Mouse (Mus musculus): ENCODE measurements around the gene Gm10300. TPM values are rescaled to one million over a fixed set of nuclear protein-coding genes. Genes with fewer than 3 reads are reported as not detected.

Gm10300 gene
- polyA plus RNA-seq, 1 experiment, result not detected

DNA sequence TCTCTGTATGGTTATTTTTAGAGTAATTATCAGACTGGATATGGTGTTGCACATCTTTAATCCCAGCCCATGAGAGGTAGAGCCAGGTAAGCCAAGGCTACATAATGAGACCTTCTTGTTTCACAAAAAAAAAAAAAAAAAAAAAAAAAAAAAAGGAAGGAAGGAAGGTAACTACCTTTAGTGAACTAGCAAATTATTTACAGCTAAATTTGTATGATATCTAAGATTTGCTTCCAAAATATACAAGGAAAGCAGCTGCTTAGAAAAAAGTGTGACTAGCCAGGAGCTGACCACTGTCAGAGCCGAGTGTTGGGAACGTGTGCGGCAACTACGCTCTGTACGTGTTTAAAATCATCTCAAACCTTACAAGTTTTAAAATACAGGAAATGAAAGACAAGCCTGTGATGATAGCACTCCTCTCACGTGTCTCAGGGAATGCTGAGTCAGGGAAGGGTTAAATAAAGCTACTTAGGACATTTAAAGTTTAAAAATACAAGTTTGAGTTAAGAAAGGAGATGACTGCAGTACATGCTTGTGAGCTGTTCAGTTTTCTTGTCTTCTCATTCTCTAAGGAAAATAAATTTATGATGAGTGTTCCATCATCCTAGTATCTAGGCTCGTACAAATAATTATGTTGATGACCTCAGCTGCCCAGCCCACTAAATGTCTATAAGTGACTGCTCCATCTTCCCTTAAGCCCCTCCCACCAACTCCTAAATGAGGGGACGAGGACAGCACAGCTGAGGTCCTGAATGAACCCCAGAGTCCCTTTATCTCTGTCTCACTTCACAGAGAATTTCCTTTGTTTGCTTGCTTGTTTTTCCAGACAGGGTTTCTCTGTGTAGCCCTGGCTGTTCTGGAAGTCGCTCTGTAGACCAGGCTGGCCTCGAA lies 44.4 kb upstream of the Gm10300 start:
- no peak for TF ChIP-seq MYOD1 (IDR thresholded peaks at IDR 0.05; ENCODE audit: control insufficient read depth, insufficient read length, low read depth)
- H3K36me3 ChIP-seq (ENCODE audit: control insufficient read depth, insufficient read depth), result no peaks in the 10 kb centered on the region
- no peak overlapping the region for H3K4me3 ChIP-seq (ENCODE audit: insufficient read depth, poor library complexity, severe bottlenecking)
- peaks cover 1% of the 10 kb centered on the region for H3K79me3 ChIP-seq (ENCODE audit: low read depth)
- H3ac ChIP-seq (ENCODE audit: control insufficient read depth, insufficient read length, low read depth), result no peak overlapping the region
- H3K79me2 ChIP-seq (ENCODE audit: control insufficient read depth, insufficient read depth), result no peaks in the 10 kb centered on the region
- H3K27me3 ChIP-seq (ENCODE audit: control insufficient read depth, insufficient read depth, insufficient read length), result no peaks in the 10 kb centered on the region

DNA sequence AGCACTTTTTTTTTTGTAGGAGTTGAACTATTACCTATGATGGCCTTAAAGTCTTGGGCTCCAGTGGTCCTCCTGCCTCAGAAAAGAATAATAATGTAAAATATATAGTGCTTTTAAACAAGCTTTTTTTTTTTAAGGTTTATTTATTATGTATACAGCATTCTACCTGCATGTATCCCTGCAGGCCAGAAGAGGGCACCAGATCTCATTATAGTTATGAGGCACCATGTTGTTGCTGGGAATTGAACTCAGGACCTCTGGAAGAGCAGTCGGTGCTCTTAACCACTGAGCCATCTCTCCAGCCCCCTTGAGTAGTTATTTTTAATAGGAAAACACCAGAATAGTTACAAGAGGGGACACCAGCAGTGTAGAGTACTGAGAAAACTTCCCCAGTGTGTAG lies 41.3 kb upstream of the Gm10300 start:
- Histone ChIP-seq H3ac (ENCODE audit: control insufficient read depth, insufficient read length, low read depth) (no peak overlapping the region), H3K36me3 (ENCODE audit: control insufficient read depth, insufficient read depth) (no peaks in the 10 kb centered on the region), H3K27me3 (ENCODE audit: control insufficient read depth, insufficient read depth, insufficient read length) (no peaks in the 10 kb centered on the region), H3K79me2 (ENCODE audit: control insufficient read depth, insufficient read depth) (no peaks in the 10 kb centered on the region), H3K79me3 (ENCODE audit: low read depth) (peaks cover 4% of the 10 kb centered on the region), H3K4me3 (ENCODE audit: insufficient read depth, poor library complexity, severe bottlenecking) (no peak overlapping the region)
- TF ChIP-seq FOSL1 (IDR thresholded peaks at IDR 0.05; ENCODE audit: insufficient read depth, low read length, poor library complexity, severe bottlenecking) (no peak), MYOD1 (IDR thresholded peaks at IDR 0.05; ENCODE audit: control insufficient read depth, insufficient read length, low read depth) (no peak), MYOG (IDR thresholded peaks at IDR 0.05; ENCODE audit: control insufficient read depth, extremely low read depth, insufficient read length) (no peak), CEBPB (IDR thresholded peaks at IDR 0.05; ENCODE audit: low read depth) (no peak), MAX (IDR thresholded peaks at IDR 0.05) (no peak), USF1 (IDR thresholded peaks at IDR 0.05; ENCODE audit: low read depth) (no peak), CTCF (IDR thresholded peaks at IDR 0.05; ENCODE audit: control insufficient read depth, insufficient read depth, insufficient read length) (no peak)

DNA sequence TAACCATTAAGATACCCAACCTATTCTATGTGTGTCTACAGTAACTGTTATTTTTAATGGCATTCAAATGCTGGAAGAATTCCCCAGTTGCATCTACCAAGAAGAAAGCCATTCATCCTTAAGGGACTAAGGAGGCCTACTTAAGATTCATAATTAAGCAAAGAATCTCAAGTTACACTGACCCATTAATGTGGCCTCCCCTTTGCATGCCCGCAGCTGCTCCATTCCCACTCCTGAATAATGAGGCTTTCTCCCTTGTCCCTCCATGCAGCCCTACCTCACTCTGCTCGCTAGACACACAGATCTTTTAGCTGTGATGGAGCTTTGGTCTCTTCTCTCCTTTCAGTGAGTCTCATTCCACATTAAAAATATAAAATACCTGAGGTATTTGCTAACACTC lies 40.3 kb upstream of the Gm10300 start:
- TF ChIP-seq MYOD1 (IDR thresholded peaks at IDR 0.05; ENCODE audit: control insufficient read depth, insufficient read length, low read depth) (no peak), CEBPB (IDR thresholded peaks at IDR 0.05; ENCODE audit: low read depth) (no peak), FOSL1 (IDR thresholded peaks at IDR 0.05; ENCODE audit: insufficient read depth, low read length, poor library complexity, severe bottlenecking) (no peak), MAX (IDR thresholded peaks at IDR 0.05) (no peak), USF1 (IDR thresholded peaks at IDR 0.05; ENCODE audit: low read depth) (no peak), MYOG (IDR thresholded peaks at IDR 0.05; ENCODE audit: control insufficient read depth, extremely low read depth, insufficient read length) (no peak), CTCF (IDR thresholded peaks at IDR 0.05; ENCODE audit: control insufficient read depth, insufficient read depth, insufficient read length) (no peak)
- Histone ChIP-seq H3K79me3 (ENCODE audit: low read depth) (peaks cover 4% of the 10 kb centered on the region), H3K4me3 (ENCODE audit: insufficient read depth, poor library complexity, severe bottlenecking) (no peak overlapping the region), H3K79me2 (ENCODE audit: control insufficient read depth, insufficient read depth) (no peaks in the 10 kb centered on the region), H3K27me3 (ENCODE audit: control insufficient read depth, insufficient read depth, insufficient read length) (no peaks in the 10 kb centered on the region), H3ac (ENCODE audit: control insufficient read depth, insufficient read length, low read depth) (no peak overlapping the region), H3K36me3 (ENCODE audit: control insufficient read depth, insufficient read depth) (no peaks in the 10 kb centered on the region)

DNA sequence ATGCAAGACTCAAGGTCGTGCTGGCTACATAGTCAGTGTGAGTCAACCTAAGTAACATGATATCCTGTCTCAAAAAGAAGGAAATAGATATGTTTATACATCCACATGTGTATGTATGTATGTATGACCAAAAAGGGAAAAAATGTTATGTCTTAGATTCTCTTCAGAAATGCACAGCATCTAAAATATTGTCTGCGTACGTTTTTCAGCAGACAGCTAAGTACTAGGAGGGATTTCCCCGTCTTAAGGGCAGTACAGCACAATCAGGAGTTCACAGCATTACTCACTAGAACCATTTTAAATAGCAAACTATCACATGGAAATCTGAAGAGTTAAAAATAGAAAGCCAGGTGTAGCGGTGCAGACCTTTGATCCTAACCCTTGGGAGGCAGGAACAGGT lies 37.4 kb upstream of the Gm10300 start:
- no peaks in the 10 kb centered on the region for H3K27me3 ChIP-seq (ENCODE audit: control insufficient read depth, insufficient read depth, insufficient read length)
- no peak overlapping the region for H3K4me3 ChIP-seq (ENCODE audit: insufficient read depth, poor library complexity, severe bottlenecking)
- H3K36me3 ChIP-seq (ENCODE audit: control insufficient read depth, insufficient read depth), result no peaks in the 10 kb centered on the region
- H3K79me2 ChIP-seq (ENCODE audit: control insufficient read depth, insufficient read depth), result no peaks in the 10 kb centered on the region
- peaks cover 5% of the 10 kb centered on the region for H3K79me3 ChIP-seq (ENCODE audit: low read depth)
- H3ac ChIP-seq (ENCODE audit: control insufficient read depth, insufficient read length, low read depth), result no peak overlapping the region
- TF ChIP-seq MAX (IDR thresholded peaks at IDR 0.05) (no peak), MYOD1 (IDR thresholded peaks at IDR 0.05; ENCODE audit: control insufficient read depth, insufficient read length, low read depth) (no peak), USF1 (IDR thresholded peaks at IDR 0.05; ENCODE audit: low read depth) (no peak), FOSL1 (IDR thresholded peaks at IDR 0.05; ENCODE audit: insufficient read depth, low read length, poor library complexity, severe bottlenecking) (no peak), CTCF (IDR thresholded peaks at IDR 0.05; ENCODE audit: control insufficient read depth, insufficient read depth, insufficient read length) (no peak), CEBPB (IDR thresholded peaks at IDR 0.05; ENCODE audit: low read depth) (no peak), MYOG (IDR thresholded peaks at IDR 0.05; ENCODE audit: control insufficient read depth, extremely low read depth, insufficient read length) (no peak)

DNA sequence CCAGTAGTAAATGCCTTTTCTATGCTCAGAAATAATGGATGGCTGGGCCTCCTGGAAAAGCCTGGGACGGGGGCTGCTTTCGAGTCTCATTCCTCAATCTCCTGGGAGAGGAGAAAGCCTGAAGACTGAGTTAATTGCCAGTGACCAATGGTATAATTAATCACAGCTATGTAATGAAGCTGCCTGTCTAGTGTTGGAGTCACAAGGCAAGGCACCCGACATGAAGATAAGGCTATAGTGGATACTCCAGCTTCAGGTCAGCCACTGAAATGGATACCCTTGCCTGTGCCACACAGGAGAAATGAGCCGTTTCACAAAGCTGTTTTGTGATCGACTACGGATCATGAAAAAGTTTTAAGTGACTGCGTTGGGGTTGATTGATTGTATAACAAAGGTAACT lies 36.5 kb upstream of the Gm10300 start:
- no peak overlapping the region for H3ac ChIP-seq (ENCODE audit: control insufficient read depth, insufficient read length, low read depth)
- H3K79me3 ChIP-seq (ENCODE audit: low read depth), result peaks cover 8% of the 10 kb centered on the region
- H3K4me3 ChIP-seq (ENCODE audit: insufficient read depth, poor library complexity, severe bottlenecking), result no peak overlapping the region
- TF ChIP-seq USF1 (IDR thresholded peaks at IDR 0.05; ENCODE audit: low read depth), result no peak
- no peaks in the 10 kb centered on the region for H3K36me3 ChIP-seq (ENCODE audit: control insufficient read depth, insufficient read depth)
- no peaks in the 10 kb centered on the region for H3K27me3 ChIP-seq (ENCODE audit: control insufficient read depth, insufficient read depth, insufficient read length)
- H3K79me2 ChIP-seq (ENCODE audit: control insufficient read depth, insufficient read depth), result no peaks in the 10 kb centered on the region

DNA sequence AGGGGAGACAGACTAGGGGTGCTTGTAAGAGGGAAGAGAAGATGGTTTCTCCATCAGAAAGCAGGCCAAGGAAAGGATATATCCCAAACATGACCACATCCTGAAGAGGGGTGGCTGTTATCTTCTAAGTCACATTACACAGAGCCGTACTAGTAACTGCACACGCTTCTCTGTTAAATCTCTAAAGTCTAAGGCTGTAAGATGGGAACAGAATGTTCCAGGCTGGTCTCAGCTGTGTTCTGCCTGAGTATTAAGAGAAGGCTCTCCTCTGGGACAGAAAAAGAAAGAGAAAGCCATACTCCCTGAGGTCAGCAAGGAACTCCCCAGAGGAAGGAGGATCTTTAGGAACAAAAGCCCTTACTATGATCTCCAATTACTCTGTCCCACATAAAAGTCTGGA lies 35.7 kb upstream of the Gm10300 start:
- TF ChIP-seq USF1 (IDR thresholded peaks at IDR 0.05; ENCODE audit: low read depth), result no peak
- TF ChIP-seq CTCF (IDR thresholded peaks at IDR 0.05; ENCODE audit: control insufficient read depth, insufficient read depth, insufficient read length), result no peak
- no peak for TF ChIP-seq CEBPB (IDR thresholded peaks at IDR 0.05; ENCODE audit: low read depth)
- TF ChIP-seq MYOD1 (IDR thresholded peaks at IDR 0.05; ENCODE audit: control insufficient read depth, insufficient read length, low read depth), result no peak
- no peak for TF ChIP-seq MYOG (IDR thresholded peaks at IDR 0.05; ENCODE audit: control insufficient read depth, extremely low read depth, insufficient read length)
- TF ChIP-seq MAX (IDR thresholded peaks at IDR 0.05), result no peak
- TF ChIP-seq FOSL1 (IDR thresholded peaks at IDR 0.05; ENCODE audit: insufficient read depth, low read length, poor library complexity, severe bottlenecking), result no peak
- Histone ChIP-seq H3K79me2 (ENCODE audit: control insufficient read depth, insufficient read depth) (no peaks in the 10 kb centered on the region), H3K27me3 (ENCODE audit: control insufficient read depth, insufficient read depth, insufficient read length) (no peaks in the 10 kb centered on the region), H3K4me3 (ENCODE audit: insufficient read depth, poor library complexity, severe bottlenecking) (no peak overlapping the region), H3ac (ENCODE audit: control insufficient read depth, insufficient read length, low read depth) (no peak overlapping the region), H3K36me3 (ENCODE audit: control insufficient read depth, insufficient read depth) (no peaks in the 10 kb centered on the region), H3K79me3 (ENCODE audit: low read depth) (peaks cover 7% of the 10 kb centered on the region)
